Mouse (Mus musculus) myocyte (in vitro differentiated cells): ENCODE measurements around the gene Fuz. TPM values are rescaled to one million over a fixed set of nuclear protein-coding genes. Genes with fewer than 3 reads are reported as not detected.

Source experiments
- H3K27me3 ChIP-seq: one replicate; pipeline ENCODE4 v1.6.1; 2011; ENCODE audit not compliant: control insufficient read depth, insufficient read depth, insufficient read length
- H3K36me3 ChIP-seq: one replicate; pipeline ENCODE4 v1.6.1; 2011; ENCODE audit not compliant: control insufficient read depth, insufficient read depth
- H3K4me2 ChIP-seq: one replicate; pipeline ENCODE4 v1.6.1; 2011; ENCODE audit warnings: low read depth, control low read depth
- H3K4me3 ChIP-seq: one replicate; pipeline ENCODE4 v1.5.1; 2011; ENCODE audit warnings: mild to moderate bottlenecking, control low read depth, moderate library complexity
- H3K79me2 ChIP-seq: one replicate; pipeline ENCODE4 v1.6.1; 2011; ENCODE audit not compliant: control insufficient read depth, insufficient read depth
- H3ac ChIP-seq: one replicate; pipeline ENCODE4 v1.6.1; 2011; ENCODE audit not compliant: control insufficient read depth, insufficient read length
- CEBPB ChIP-seq: IDR thresholded peaks from 2 replicates; pipeline ENCODE4 v1.6.1; 2011; ENCODE audit warnings: mild to moderate bottlenecking, moderate library complexity; ENCODE audit not compliant: poor library complexity, insufficient read depth, severe bottlenecking
- E2F4 ChIP-seq: IDR thresholded peaks from one replicate; pipeline ENCODE4 v1.6.1; 2011; ENCODE audit warnings: mild to moderate bottlenecking, control low read depth, moderate library complexity; ENCODE audit not compliant: insufficient read depth
- MAX ChIP-seq: IDR thresholded peaks from one replicate; pipeline ENCODE4 v1.6.1; 2011; ENCODE audit warnings: low read depth, mild to moderate bottlenecking, control low read depth
- MYOD1 ChIP-seq, 3 experiments: IDR thresholded peaks; one replicate each; pipeline ENCODE4 v1.6.1; 2011; ENCODE audit warnings: control low read depth in 2 of 3, low read depth in 2 of 3, mild to moderate bottlenecking in 2 of 3, moderate library complexity in 1 of 3; ENCODE audit not compliant: insufficient read length in 2 of 3, control insufficient read depth in 1 of 3
- MYOG ChIP-seq, 3 experiments: IDR thresholded peaks; one replicate each; pipeline ENCODE4 v1.6.1; 2011; ENCODE audit warnings: control low read depth in 2 of 3, low read depth in 2 of 3, mild to moderate bottlenecking in 2 of 3; ENCODE audit not compliant: insufficient read length in 2 of 3, control insufficient read depth in 1 of 3, insufficient read depth in 1 of 3
- POLR2A ChIP-seq: IDR thresholded peaks from one replicate; pipeline ENCODE4 v1.6.1; 2011; ENCODE audit warnings: low read depth, mild to moderate bottlenecking, control low read depth, moderate library complexity; ENCODE audit not compliant: insufficient read length
- POLR2AphosphoS2 ChIP-seq: IDR thresholded peaks from one replicate; pipeline ENCODE4 v1.6.1; 2011; ENCODE audit warnings: low read depth, control low read depth; ENCODE audit not compliant: insufficient read length
- REST ChIP-seq: IDR thresholded peaks from one replicate; pipeline ENCODE4 v1.6.1; 2011; ENCODE audit warnings: mild to moderate bottlenecking, control low read depth, moderate library complexity; ENCODE audit not compliant: insufficient read depth, insufficient read length
- SRF ChIP-seq: IDR thresholded peaks from one replicate; pipeline ENCODE4 v1.6.1; 2011; ENCODE audit warnings: low read depth; ENCODE audit not compliant: control insufficient read depth, insufficient read length
- TCF12 ChIP-seq: IDR thresholded peaks from one replicate; pipeline ENCODE4 v1.6.1; 2011; ENCODE audit warnings: mild to moderate bottlenecking, control low read depth; ENCODE audit not compliant: poor library complexity, insufficient read depth, severe bottlenecking
- TCF3 ChIP-seq: IDR thresholded peaks from one replicate; pipeline ENCODE4 v1.6.1; 2011; ENCODE audit warnings: low read depth, control low read depth; ENCODE audit not compliant: insufficient read length
- USF1 ChIP-seq: IDR thresholded peaks from one replicate; pipeline ENCODE4 v1.6.1; 2011; ENCODE audit warnings: low read depth, mild to moderate bottlenecking, control low read depth, moderate library complexity
- polyA plus RNA-seq: library from polyadenylated mRNA; unstranded; fragments of >200 nt; fragmentation: generic; extraction: Trizol; gene quantifications from one replicate; pipeline ENCODE4 v1.2.1, GENCODE M21; 2012; ENCODE audit warnings: missing spikeins

Gene Fuz
- polyA plus RNA-seq, 1 experiment: 11.6 TPM

DNA sequence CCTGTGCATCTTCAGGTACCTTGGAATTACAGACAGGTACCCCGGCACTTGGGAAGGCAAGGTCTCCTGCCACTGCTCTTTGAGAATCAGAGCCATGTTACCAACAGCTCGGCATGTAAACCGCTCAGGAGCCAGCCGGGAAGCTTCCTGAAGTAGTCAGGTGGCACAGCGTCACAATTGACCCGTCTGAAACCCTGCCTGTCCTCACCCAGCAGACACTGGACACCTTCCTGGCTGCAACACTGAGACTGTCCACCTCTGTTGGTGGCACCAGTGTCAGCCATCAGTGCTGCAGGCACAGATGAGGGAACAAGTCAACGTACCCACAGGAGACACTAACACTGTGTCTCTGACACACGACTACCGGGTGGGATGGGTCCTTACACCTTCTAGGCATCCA is 19.4 kb downstream of the Fuz start:
- H3ac ChIP-seq: no peak overlapping the region
- TF ChIP-seq USF1 (no peak), MYOD1 (IDR thresholded peaks at IDR 0.05; ENCODE audit: control insufficient read depth in 1 of 3, insufficient read length in 2 of 3, low read depth in 2 of 3) (no peak), MAX (no peak), E2F4 (no peak), TCF3 (no peak), CEBPB (no peak), POLR2A (no peak), MYOG (IDR thresholded peaks at IDR 0.05; ENCODE audit: control insufficient read depth in 1 of 3, insufficient read depth in 1 of 3, insufficient read length in 2 of 3, low read depth in 2 of 3) (no peak), POLR2AphosphoS2 (no peak), TCF12 (no peak), SRF (no peak), REST (no peak)

DNA sequence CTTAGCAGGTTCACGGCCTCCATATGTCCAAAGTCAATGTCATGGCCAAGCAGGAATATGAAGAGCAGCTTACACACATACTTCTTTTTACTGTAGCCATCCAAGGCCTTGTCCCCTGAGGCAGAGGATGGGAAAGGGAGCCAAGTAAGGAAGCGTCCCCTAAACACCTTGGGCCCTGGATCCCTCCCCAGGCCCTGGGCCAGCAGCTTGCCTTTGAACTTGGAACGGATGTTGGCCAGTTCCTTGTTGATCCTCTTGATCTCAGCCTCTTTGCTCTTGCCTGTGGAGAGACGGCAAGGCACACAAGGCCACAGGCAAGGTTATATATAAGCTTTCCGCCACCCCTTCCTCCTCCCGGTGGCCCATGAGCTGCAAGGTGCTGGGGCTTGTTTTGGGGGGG is 20.3 kb downstream of the Fuz start:
- H3ac ChIP-seq: no peak overlapping the region
- H3K36me3 ChIP-seq: peaks cover 12% of the 10 kb centered on the region
- TF ChIP-seq POLR2A: no peak
- no peak for TF ChIP-seq TCF12
- no peak for TF ChIP-seq REST
- TF ChIP-seq USF1: no peak
- no peak overlapping the region for H3K4me2 ChIP-seq
- no peaks in the 10 kb centered on the region for H3K27me3 ChIP-seq
- no peak overlapping the region for H3K4me3 ChIP-seq
- peaks cover 3% of the 10 kb centered on the region for H3K79me2 ChIP-seq

More for the DNA sequence above, 19.4 kb downstream of the Fuz start:
- Histone ChIP-seq H3K79me2 (peaks cover 3% of the 10 kb centered on the region), H3K36me3 (peaks cover 15% of the 10 kb centered on the region), H3K4me2 (no peak overlapping the region), H3K4me3 (no peak overlapping the region), H3K27me3 (no peaks in the 10 kb centered on the region)

DNA sequence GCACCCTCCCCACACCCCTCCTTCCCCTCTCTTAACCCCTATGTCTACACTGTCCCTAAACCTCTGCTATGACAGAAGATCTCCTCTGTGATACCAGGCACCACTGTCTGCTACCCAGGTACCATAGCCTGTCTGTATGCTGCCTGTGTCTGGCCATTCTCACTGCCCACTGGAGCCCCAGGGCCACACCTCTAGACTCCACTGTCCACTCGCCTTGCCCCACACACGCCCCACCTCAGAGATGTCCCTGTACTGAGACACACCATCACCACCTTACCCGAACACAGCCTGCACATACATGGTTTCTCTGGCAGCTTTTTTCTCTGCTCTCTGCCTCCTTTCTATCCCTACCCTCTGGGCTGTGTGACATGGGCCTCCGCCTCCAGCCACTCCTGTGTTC is 21.0 kb downstream of the Fuz start:
- Histone ChIP-seq H3K36me3 (peaks cover 8% of the 10 kb centered on the region), H3K27me3 (no peaks in the 10 kb centered on the region), H3K4me2 (no peak overlapping the region), H3K79me2 (peaks cover 3% of the 10 kb centered on the region), H3K4me3 (no peak overlapping the region), H3ac (no peak overlapping the region)
- no peak for TF ChIP-seq MYOD1 (IDR thresholded peaks at IDR 0.05; ENCODE audit: control insufficient read depth in 1 of 3, insufficient read length in 2 of 3, low read depth in 2 of 3)
- no peak for TF ChIP-seq SRF
- TF ChIP-seq MYOG (IDR thresholded peaks at IDR 0.05; ENCODE audit: control insufficient read depth in 1 of 3, insufficient read depth in 1 of 3, insufficient read length in 2 of 3, low read depth in 2 of 3): no peak
- no peak for TF ChIP-seq TCF12
- TF ChIP-seq CEBPB: no peak
- no peak for TF ChIP-seq POLR2AphosphoS2
- no peak for TF ChIP-seq TCF3
- no peak for TF ChIP-seq E2F4
- no peak for TF ChIP-seq MAX

DNA sequence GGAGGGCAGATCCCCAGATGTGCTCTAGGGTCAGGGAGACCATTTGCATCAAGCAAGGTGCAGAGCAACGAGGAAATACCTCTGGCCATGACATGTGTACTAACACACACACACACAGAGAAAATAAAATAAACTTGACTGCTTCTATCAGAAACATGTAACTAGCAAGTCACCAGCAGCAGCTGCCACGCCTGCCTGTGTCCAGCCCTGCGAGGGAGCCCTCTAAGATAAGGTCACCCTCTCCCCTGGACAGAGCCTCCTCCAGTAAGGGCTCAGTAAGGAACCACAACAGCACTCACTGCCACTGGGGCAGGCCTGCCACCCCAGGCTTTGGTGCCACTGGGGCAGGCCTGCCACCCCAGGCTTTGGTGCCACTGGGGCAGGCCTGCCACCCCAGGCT is 22.3 kb downstream of the Fuz start:
- peaks cover 7% of the 10 kb centered on the region for H3K79me2 ChIP-seq
- no peaks in the 10 kb centered on the region for H3K27me3 ChIP-seq
- H3ac ChIP-seq: no peak overlapping the region
- H3K4me3 ChIP-seq: no peak overlapping the region
- peaks cover 4% of the 10 kb centered on the region for H3K36me3 ChIP-seq
- H3K4me2 ChIP-seq: no peak overlapping the region
- TF ChIP-seq MYOG (IDR thresholded peaks at IDR 0.05; ENCODE audit: control insufficient read depth in 1 of 3, insufficient read depth in 1 of 3, insufficient read length in 2 of 3, low read depth in 2 of 3) (no peak), TCF12 (no peak), MYOD1 (IDR thresholded peaks at IDR 0.05; ENCODE audit: control insufficient read depth in 1 of 3, insufficient read length in 2 of 3, low read depth in 2 of 3) (no peak)

GRCm38 (mm10) chr7:44919127-44919526 is 23.2 kb downstream of the Fuz start:
- no peak overlapping the region for H3K4me2 ChIP-seq
- no peaks in the 10 kb centered on the region for H3K27me3 ChIP-seq
- TF ChIP-seq CEBPB (no peak), MYOD1 (IDR thresholded peaks at IDR 0.05; ENCODE audit: control insufficient read depth in 1 of 3, insufficient read length in 2 of 3, low read depth in 2 of 3) (no peak), SRF (no peak), POLR2A (no peak), MYOG (IDR thresholded peaks at IDR 0.05; ENCODE audit: control insufficient read depth in 1 of 3, insufficient read depth in 1 of 3, insufficient read length in 2 of 3, low read depth in 2 of 3) (no peak), USF1 (no peak), REST (no peak), MAX (no peak), POLR2AphosphoS2 (no peak), TCF3 (no peak), E2F4 (no peak), TCF12 (no peak)
- H3K4me3 ChIP-seq: no peak overlapping the region
- H3K79me2 ChIP-seq: peaks cover 7% of the 10 kb centered on the region
- H3K36me3 ChIP-seq: peaks cover 9% of the 10 kb centered on the region
- no peak overlapping the region for H3ac ChIP-seq
